Mouse (Mus musculus) MEL (cell line): ENCODE measurements around the gene Spg21. TPM values are rescaled to one million over a fixed set of nuclear protein-coding genes. Genes with fewer than 3 reads are reported as not detected.

ENCODE experiments used
- DNase-seq: peaks from one replicate; pipeline ENCODE4 v3.0.0; 2011; ENCODE audit warnings: low read depth, low spot score
- H3K27ac ChIP-seq: 2 replicates; pipeline ENCODE4 v1.5.1; 2012; ENCODE audit warnings: low read depth, mild to moderate bottlenecking, control low read depth, low read length, moderate library complexity; ENCODE audit not compliant: control insufficient read depth
- H3K27me3 ChIP-seq, 2 experiments: fragments of 150-350 bp in 1 of 2; sonication (generic) in 1 of 2; 2 replicates each; pipeline ENCODE4 v1.6.1; 2012; ENCODE audit warnings: low read length in 2 of 2, mild to moderate bottlenecking in 2 of 2, improper control_type of control experiment in 1 of 2, moderate library complexity in 1 of 2; ENCODE audit not compliant: insufficient read depth in 2 of 2, control insufficient read depth in 1 of 2
- H3K36me3 ChIP-seq, 2 experiments: 2 replicates each; pipeline ENCODE4 v1.6.1; 2012 to 2014; ENCODE audit warnings: low read length in 2 of 2, improper control_type of control experiment in 1 of 2, inconsistent platforms in 1 of 2, mild to moderate bottlenecking in 1 of 2; ENCODE audit not compliant: insufficient read depth in 2 of 2, control insufficient read depth in 1 of 2
- H3K4me1 ChIP-seq, 2 experiments: fragments of 150-350 bp in 1 of 2; sonication (generic) in 1 of 2; 2 replicates each; pipeline ENCODE4 v1.6.1; 2012; ENCODE audit warnings: low read length in 2 of 2, improper control_type of control experiment in 1 of 2, mild to moderate bottlenecking in 1 of 2; ENCODE audit not compliant: insufficient read depth in 2 of 2, control insufficient read depth in 1 of 2
- H3K4me3 ChIP-seq, 2 experiments: fragments of 150-350 bp in 1 of 2; sonication (generic) in 1 of 2; 2 replicates each; pipeline ENCODE4 v1.5.1; 2012; ENCODE audit warnings: low read depth in 2 of 2, low read length in 2 of 2, mild to moderate bottlenecking in 2 of 2, moderate library complexity in 2 of 2, control low read depth in 1 of 2, improper control_type of control experiment in 1 of 2; ENCODE audit not compliant: control insufficient read depth in 1 of 2, insufficient read depth in 1 of 2
- H3K79me2 ChIP-seq: 2 replicates; pipeline ENCODE4 v1.6.1; 2012; ENCODE audit warnings: mild to moderate bottlenecking, low read length, moderate library complexity; ENCODE audit not compliant: control insufficient read depth, poor library complexity, insufficient read depth
- H3K9ac ChIP-seq: 2 replicates; pipeline ENCODE4 v1.6.1; 2012; ENCODE audit warnings: low read depth, mild to moderate bottlenecking, control low read depth, low read length, moderate library complexity; ENCODE audit not compliant: control insufficient read depth, poor library complexity, severe bottlenecking
- H3K9me3 ChIP-seq: fragments of 150-350 bp; sonication (generic); replicated peaks from 2 replicates; pipeline ENCODE4 v1.6.1; 2012; ENCODE audit warnings: mild to moderate bottlenecking, low read length, improper control_type of control experiment, moderate library complexity; ENCODE audit not compliant: insufficient read depth
- BHLHE40 ChIP-seq: IDR thresholded peaks from 2 replicates; pipeline ENCODE4 v1.6.1; 2012; ENCODE audit warnings: low read depth, mild to moderate bottlenecking, inconsistent platforms, low read length, improper control_type of control experiment, borderline replicate concordance
- CTCF ChIP-seq, 3 experiments: IDR thresholded peaks in 2 of 3; conservative IDR thresholded peaks in 1 of 3; 2 replicates each; pipeline ENCODE4 v1.5.1; 2011 to 2012; ENCODE audit warnings: low read length in 3 of 3, low read depth in 2 of 3, mild to moderate bottlenecking in 2 of 3, improper control_type of control experiment in 1 of 3, inconsistent platforms in 1 of 3, mixed read lengths in 1 of 3, moderate library complexity in 1 of 3; ENCODE audit not compliant: control insufficient read depth in 1 of 3, insufficient read depth in 1 of 3, poor library complexity in 1 of 3, severe bottlenecking in 1 of 3
- E2F4 ChIP-seq: IDR thresholded peaks from 2 replicates; pipeline ENCODE4 v1.6.1; 2011; ENCODE audit warnings: low read depth, low read length, improper control_type of control experiment, borderline replicate concordance
- ELF1 ChIP-seq: IDR thresholded peaks from 2 replicates; pipeline ENCODE4 v1.6.1; 2014; ENCODE audit warnings: low read depth, mild to moderate bottlenecking, inconsistent platforms, low read length, improper control_type of control experiment, moderate library complexity
- ETS1 ChIP-seq: IDR thresholded peaks from 2 replicates; pipeline ENCODE4 v1.6.1; 2012; ENCODE audit warnings: low read depth, mild to moderate bottlenecking, inconsistent platforms, low read length, improper control_type of control experiment, moderate library complexity
- GATA1 ChIP-seq: IDR thresholded peaks from 2 replicates; pipeline ENCODE4 v1.6.1; 2011; ENCODE audit warnings: low read depth, low read length, improper control_type of control experiment
- MXI1 ChIP-seq: IDR thresholded peaks from 2 replicates; pipeline ENCODE4 v1.6.1; 2011; ENCODE audit warnings: mild to moderate bottlenecking, low read depth, low read length, improper control_type of control experiment
- MYB ChIP-seq: IDR thresholded peaks from 2 replicates; pipeline ENCODE4 v1.6.1; 2011; ENCODE audit warnings: mild to moderate bottlenecking, low read depth, low read length, improper control_type of control experiment
- MYC ChIP-seq: IDR thresholded peaks from 2 replicates; pipeline ENCODE4 v1.6.1; 2011; ENCODE audit warnings: low read depth, mild to moderate bottlenecking, low read length, improper control_type of control experiment, moderate library complexity
- NRF1 ChIP-seq: IDR thresholded peaks from 2 replicates; pipeline ENCODE4 v1.6.1; 2014; ENCODE audit warnings: low read depth, mild to moderate bottlenecking, inconsistent platforms, low read length, improper control_type of control experiment, moderate library complexity; ENCODE audit not compliant: poor library complexity, insufficient read depth, severe bottlenecking
- POLR2AphosphoS2 ChIP-seq: IDR thresholded peaks from 2 replicates; pipeline ENCODE4 v1.6.1; 2011; ENCODE audit warnings: low read length, improper control_type of control experiment
- RAD21 ChIP-seq: IDR thresholded peaks from 2 replicates; pipeline ENCODE4 v1.6.1; 2011; ENCODE audit warnings: mild to moderate bottlenecking, low read depth, low read length, improper control_type of control experiment
- RCOR1 ChIP-seq: IDR thresholded peaks from 2 replicates; pipeline ENCODE4 v1.6.1; 2012; ENCODE audit warnings: low read depth, mild to moderate bottlenecking, inconsistent platforms, low read length, improper control_type of control experiment
- SMC3 ChIP-seq: IDR thresholded peaks from 2 replicates; pipeline ENCODE4 v1.6.1; 2011; ENCODE audit warnings: low read depth, low read length, improper control_type of control experiment
- TAL1 ChIP-seq: IDR thresholded peaks from 2 replicates; pipeline ENCODE4 v1.6.1; 2012; ENCODE audit warnings: mild to moderate bottlenecking, inconsistent platforms, low read length, moderate library complexity, mixed read lengths
- TBP ChIP-seq: IDR thresholded peaks from 2 replicates; pipeline ENCODE4 v1.8.0; 2011; ENCODE audit warnings: low read depth, low read length, improper control_type of control experiment
- TCF12 ChIP-seq: IDR thresholded peaks from 2 replicates; pipeline ENCODE4 v1.6.1; 2014; ENCODE audit warnings: low read depth, mild to moderate bottlenecking, inconsistent platforms, low read length, improper control_type of control experiment, moderate library complexity
- USF1 ChIP-seq: IDR thresholded peaks from 2 replicates; pipeline ENCODE4 v1.6.1; 2014; ENCODE audit warnings: low read depth, mild to moderate bottlenecking, inconsistent platforms, low read length, improper control_type of control experiment, moderate library complexity
- ZC3H11A ChIP-seq: IDR thresholded peaks from 2 replicates; pipeline ENCODE4 v1.6.1; 2012; ENCODE audit warnings: low read depth, mild to moderate bottlenecking, inconsistent platforms, low read length, improper control_type of control experiment
- ZKSCAN1 ChIP-seq: IDR thresholded peaks from 2 replicates; pipeline ENCODE4 v1.6.1; 2012; ENCODE audit warnings: low read depth, mild to moderate bottlenecking, inconsistent platforms, low read length, improper control_type of control experiment, moderate library complexity
- ZNF384 ChIP-seq: IDR thresholded peaks from 2 replicates; pipeline ENCODE4 v1.6.1; 2012; ENCODE audit warnings: low read depth, mild to moderate bottlenecking, inconsistent platforms, low read length, improper control_type of control experiment
- polyA plus RNA-seq, 2 experiments: library from polyadenylated mRNA; stranded (reverse) in 1 of 2; unstranded in 1 of 2; fragments of >175 nt in 1 of 2; fragments of >200 nt in 1 of 2; gene quantifications; 2 replicates each; pipeline versions ENCODE4 v1.2.1 to v1.2.4; 2012; ENCODE audit warnings: low replicate concordance in 2 of 2, low read depth in 1 of 2; ENCODE audit not compliant: insufficient read length in 2 of 2, insufficient read depth in 1 of 2, missing spikeins in 1 of 2
- total RNA-seq: library from RNA; depleted of rRNA; stranded (reverse); fragments of 300-350 nt; gene quantifications from 2 replicates; pipeline ENCODE4 v1.2.3, GENCODE M21; 2012

The Spg21 gene
- total and polyA plus RNA-seq, 3 experiments, result 21.7 to 25.9 TPM; not detected in 1

GRCm38 (mm10) chr9:65532986-65533385 is 72.2 kb downstream of the Spg21 start:
- DNase-seq, result no peak
- Histone ChIP-seq H3K9ac (no peak overlapping the region), H3K27me3 (no peaks in the 10 kb centered on the region), H3K4me3 (no peak overlapping the region), H3K4me1 (peaks cover 3 to 35% of the 10 kb centered on the region in 2 experiments), H3K36me3 (peaks cover 0 to 3% of the 10 kb centered on the region in 2 experiments; a peak in 2 of 4 replicates), H3K27ac (no peak overlapping the region), H3K9me3 (no peaks in the 10 kb centered on the region), H3K79me2 (no peaks in the 10 kb centered on the region)
- TF ChIP-seq ZKSCAN1 (no peak), CTCF (IDR thresholded peaks at IDR 0.05 in 2 of 3, conservative IDR thresholded peaks at IDR 0.05 in 1 of 3; ENCODE audit: control insufficient read depth in 1 of 3, insufficient read depth in 1 of 3, low read depth in 2 of 3, low read length in 3 of 3, poor library complexity in 1 of 3, severe bottlenecking in 1 of 3) (no peak), MYC (no peak), POLR2AphosphoS2 (no peak), RCOR1 (no peak), NRF1 (no peak), GATA1 (no peak), TBP (no peak), SMC3 (no peak), TAL1 (no peak), ELF1 (no peak), ETS1 (no peak), E2F4 (no peak)

GRCm38 (mm10) chr9:65534111-65534510 is 73.4 kb downstream of the Spg21 start:
- H3K4me3 ChIP-seq, result no peak overlapping the region
- no peak overlapping the region for H3K27ac ChIP-seq
- TF ChIP-seq BHLHE40 (no peak), ZNF384 (no peak), ZC3H11A (no peak), USF1 (no peak), MYB (no peak), MXI1 (no peak), RAD21 (no peak), TCF12 (no peak), TBP (no peak)
- TF ChIP-seq, all 39 proteins: peak for 0
- Histone ChIP-seq H3K9me3 (no peaks in the 10 kb centered on the region), H3K9ac (no peak overlapping the region), H3K4me1 (peaks cover 4 to 29% of the 10 kb centered on the region in 2 experiments), H3K36me3 (peaks cover 0 to 5% of the 10 kb centered on the region in 2 experiments; a peak in 1 of 4 replicates), H3K79me2 (no peaks in the 10 kb centered on the region), H3K27me3 (no peaks in the 10 kb centered on the region)
- no peak for DNase-seq
